Mouse (Mus musculus) frontal cortex, postnatal 10 days (tissue): ENCODE data around the gene Nkd1.

Experiments used
- DNase-seq, 2 experiments: peaks; one replicate each; pipeline ENCODE4 v3.0.0; 2022; ENCODE audit warnings: low spot score in 2 of 2, mixed read lengths in 1 of 2

Gene Nkd1

DNA sequence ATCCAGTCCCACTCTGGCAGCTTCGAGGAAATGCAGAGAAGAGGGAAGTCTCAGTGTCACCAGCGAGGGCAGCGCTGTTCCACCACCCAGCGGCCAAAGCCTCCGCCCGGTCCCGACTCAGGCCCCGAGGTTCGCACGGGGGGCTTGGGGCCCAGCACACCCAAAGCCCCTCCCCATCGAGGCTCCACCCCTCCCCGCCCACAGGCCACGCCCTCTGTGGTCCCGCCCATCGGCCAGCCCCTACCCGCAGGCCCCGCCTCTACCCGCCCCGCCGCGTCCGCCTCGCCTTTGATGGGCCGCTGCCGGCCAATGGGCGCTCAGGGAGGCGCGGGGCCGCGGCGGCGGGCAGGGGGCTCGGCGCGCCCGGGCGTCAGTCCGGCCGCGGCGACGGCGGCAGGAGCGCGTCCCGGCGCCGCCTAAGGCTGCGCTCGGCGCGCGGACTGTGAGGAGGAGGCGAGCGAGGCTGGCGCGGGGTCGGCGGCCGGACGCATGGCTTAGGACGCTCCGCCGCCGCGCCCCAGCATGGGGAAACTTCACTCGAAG, at the start of gene Nkd1:
Nkd1 (plus strand) TSS at position 370 of the 543 bp plus-strand sequence.
- DNase-seq: peak; percentile 65 to 85

- no peak for DNase-seq
Observed at GRCm38 (mm10) chr8:88481290-88481689, 39.9 kb upstream of the Nkd1 start.

DNA sequence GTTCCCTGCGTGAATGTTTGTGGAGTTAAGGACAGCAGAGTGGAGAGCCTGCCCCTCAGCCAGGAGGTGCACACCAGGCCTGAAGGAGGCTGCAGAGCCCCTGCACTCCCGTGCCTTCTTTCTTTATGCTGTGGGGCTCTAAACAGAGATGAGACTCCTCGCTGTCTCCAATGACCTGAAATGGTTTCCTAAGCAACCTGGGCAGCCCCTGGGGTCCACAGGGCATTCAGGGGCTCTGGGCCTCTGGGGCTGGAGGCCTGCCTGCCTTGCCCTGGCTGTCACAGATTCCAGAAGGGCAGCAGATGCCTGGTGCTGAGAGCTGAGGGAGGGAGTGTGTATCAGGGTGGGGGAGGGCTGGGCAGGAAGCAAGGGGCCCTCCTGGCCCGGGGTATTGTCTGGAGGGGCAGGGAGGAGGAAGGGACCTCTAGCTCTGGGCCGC, 32.7 kb upstream of the Nkd1 start:
- DNase-seq: no peak

GRCm38 (mm10) chr8:88494076-88494475, 27.1 kb upstream of the Nkd1 start:
- DNase-seq: no peak

DNA sequence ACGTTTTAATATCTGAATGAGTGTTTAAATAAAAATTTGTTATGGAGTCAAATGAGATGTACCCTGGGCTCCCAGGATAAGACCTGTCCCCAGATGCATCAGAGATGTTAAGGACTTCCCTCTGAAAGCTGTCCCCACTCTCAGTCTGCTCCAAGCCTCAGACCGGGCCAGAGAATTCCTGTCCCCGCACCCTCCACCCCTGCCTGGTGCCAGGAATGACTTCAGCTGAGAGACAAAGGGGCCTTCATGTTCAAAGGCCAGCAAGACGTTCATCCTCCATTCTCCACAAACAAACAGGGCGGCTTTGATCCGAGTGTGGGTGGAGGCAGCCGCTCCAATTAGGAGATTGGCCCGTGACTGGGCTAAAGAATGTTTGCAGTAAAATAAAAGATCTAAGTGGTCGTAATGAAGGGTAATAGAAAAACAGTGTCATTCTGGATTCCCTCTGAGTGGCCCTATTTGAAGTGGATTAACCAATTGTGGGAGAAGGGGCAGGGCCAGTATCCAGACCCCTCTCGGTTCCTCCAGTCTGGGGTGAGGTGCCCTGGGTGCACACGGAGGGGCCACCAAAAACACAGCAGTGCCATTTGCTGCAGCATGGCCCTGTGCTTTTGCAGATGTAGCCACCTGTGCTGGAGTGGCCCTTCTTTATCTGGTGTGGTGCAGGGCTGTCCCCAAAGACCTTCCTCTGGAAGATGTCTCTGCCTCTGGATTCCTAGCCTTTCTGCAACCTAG, 25.9 kb upstream of the Nkd1 start:
- DNase-seq: peak; percentile 42 to 46

DNA sequence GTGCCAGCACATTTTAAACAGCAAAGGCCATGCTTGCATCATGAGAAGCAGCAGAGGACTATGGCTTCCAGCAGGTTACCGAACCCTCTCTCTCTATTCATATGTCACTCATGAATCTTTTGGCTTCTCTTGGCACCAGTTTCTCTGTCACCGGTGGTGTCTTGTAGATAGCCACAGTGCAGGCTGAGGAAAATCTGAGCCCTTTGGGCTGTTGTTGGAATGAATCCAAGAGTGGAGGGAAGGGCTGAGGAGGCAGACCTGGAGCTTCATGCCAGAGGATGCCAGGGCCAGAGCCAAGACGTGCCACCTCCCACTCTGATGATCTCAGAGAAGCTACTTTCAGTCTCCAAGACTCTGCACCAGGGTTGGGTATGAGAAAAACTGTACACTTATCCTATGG, 19.0 kb upstream of the Nkd1 start:
- no peak for DNase-seq

- no peak for DNase-seq
Observed at GRCm38 (mm10) chr8:88506981-88507380, 14.2 kb upstream of the Nkd1 start.

GRCm38 (mm10) chr8:88511061-88511460, 10.1 kb upstream of the Nkd1 start:
- no peak for DNase-seq

DNA sequence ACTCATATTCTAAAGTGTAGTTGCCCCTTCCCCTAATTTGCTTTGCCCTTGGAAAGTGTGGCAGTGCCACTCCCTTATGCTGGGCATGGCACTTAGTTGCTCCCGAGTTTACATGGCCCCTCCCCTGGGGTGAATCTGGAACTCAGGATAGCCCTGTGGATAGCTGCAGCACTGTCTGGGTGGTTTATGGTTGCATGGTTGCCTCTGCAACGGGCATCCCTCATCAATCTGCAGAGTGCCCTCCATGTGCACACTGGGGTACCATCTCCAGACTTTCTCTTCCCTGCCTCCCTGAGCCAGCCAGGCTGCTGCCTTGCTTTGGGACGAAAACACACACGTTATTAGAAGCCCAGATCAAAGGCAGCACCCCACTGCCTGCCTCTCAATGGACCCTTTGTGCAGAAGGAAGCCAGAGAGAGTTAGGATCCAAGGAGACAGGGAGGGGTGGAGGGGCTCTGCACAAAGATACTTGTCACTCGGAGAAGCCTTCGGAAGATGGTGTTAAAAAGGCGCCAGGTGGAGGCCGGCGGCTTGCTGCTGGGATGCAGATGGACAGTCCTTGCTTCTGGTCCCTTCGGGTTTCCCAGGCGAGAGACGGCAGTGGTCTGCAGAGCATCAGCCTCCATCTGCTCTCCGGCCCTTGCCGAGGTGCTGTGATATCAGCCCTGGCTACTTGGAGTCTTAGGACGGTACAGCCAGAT, 8.9 kb upstream of the Nkd1 start:
- DNase-seq: peak; percentile 36 to 37

DNA sequence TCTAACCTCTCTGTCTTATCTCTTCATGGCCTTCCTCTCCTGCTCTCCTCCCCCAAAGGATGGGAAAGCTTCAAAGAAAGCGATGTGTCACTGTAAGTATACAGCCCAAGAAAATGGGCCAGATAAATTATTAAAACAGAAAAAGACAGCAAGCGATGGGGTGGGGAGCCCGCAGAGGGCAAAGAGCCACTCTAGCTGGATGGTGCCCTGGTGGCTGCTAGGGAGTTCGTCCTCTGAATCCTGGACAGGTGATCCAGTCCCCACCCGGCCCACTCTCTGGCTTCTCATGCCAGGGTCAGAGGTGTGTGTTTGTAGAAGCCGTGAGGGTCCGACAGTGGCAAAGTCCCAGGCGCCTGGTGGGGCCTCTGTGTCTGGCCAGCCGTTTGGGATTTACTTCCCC, 3.1 kb upstream of the Nkd1 start:
- DNase-seq: no peak

DNA sequence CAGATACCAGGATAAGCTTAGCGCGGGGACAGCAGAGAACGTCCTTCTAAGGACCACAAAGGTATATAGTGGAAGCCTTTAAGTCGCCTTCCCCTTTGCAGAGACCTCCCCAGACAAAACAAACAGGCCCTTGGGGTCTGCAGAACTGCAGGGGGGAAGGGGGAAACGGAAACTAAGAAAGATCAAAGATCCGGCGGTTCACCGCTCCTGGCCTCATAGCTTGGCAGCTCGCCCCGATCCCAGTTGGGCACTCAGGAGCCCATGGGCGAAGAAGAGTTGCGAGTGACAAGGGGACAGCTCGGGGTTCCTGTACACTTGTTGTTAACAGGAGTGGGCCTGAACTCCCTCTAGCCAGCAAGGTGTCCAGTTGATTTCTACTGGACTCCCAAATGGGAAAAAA, 773 bp upstream of the Nkd1 start:
- DNase-seq: no peak

GRCm38 (mm10) chr8:88521541-88522414, 624 bp downstream of the Nkd1 start:
- peak in 1 of 2 experiments; percentile 24 for DNase-seq

DNA sequence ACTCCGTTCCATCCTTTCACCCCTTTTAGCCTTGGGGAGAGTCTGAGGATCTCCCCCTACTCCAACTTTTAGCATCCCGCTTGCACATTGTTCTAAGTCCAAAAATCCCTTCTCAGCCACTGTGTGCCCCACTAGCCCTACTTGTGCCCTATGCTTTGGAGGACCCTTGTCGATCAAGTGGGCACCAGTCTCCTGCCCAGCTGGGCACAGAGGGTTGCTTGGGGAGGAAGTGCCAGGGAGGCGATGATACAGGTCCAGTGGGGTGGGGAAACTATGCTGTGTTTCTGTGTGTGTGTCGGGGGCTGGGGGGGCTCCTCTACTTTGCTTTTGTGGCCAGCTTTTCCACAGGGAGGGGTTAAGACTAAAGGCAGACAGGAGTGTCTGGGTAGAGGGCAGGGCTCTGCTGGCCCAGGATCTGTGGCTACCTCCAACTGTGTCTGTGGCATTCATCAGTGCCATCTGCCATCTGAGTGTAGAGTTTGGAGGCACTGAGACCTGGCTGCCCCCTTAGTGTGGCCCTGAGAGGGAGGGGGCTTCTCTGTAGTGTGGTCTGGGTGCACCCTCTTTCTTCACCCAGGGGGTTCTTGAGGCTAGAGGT, 1.4 kb downstream of the Nkd1 start:
- DNase-seq: no peak

DNA sequence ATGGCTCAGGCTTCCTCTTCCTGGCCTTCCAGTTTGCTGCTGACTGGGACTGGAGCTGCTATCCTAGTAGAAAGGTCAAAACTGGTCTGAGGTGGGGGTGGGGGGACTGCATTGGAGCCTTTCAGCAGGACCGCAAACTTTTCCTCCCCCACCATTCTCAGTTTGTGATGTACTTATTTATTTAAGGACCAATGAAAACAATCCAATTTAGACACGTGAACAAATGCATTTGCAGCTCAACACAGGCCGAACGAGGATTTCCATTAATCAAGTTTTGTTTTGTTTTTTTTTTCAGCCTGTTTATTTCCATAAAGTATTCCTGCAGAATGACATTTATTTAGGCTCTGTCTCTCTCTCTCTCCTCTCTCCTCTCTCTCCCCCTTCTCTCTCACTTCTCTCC, 2.5 kb downstream of the Nkd1 start:
- no peak for DNase-seq

- DNase-seq: no peak
Observed at GRCm38 (mm10) chr8:88524132-88524531, 3.0 kb downstream of the Nkd1 start.

DNA sequence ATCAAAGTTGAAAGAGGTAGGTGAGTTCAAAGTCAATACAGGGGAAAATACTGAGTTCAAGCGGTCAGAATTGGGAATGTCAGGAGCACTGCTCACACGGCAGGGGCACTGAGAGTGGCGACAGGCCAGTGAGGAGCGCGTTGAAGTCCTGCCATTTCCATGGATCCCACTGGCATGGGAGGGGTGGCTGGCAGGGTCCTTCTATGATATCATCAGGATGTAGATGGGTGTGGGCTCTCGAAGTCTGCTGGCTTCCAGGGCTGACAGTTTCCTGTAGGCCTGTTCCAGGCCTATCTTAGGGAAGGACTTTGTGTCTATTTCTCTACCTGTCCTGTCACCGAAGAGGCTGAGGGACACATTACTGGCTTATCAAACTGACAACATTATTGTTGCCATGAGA, 3.7 kb downstream of the Nkd1 start:
- no peak for DNase-seq

DNA sequence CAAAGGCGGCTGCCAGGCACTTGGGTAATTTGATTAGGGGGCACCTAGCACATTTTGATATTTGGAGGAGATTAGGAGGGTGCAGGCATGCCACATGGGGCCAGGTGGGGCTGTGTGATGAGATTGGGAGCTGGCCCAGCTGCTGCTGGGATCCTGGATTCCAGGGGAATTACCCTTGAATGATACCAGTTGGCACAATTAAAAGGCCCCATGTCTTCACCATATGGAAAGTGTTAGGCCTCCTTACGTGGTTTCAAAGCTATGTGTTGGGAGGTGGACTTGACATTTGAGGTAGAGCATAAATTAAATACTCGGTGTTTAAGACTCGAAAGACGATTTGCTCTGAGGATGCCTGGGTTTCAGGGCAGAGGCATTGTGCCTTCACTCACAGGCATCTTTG, 5.1 kb downstream of the Nkd1 start:
- DNase-seq: no peak

GRCm38 (mm10) chr8:88528186-88528585, 7.0 kb downstream of the Nkd1 start:
- DNase-seq: no peak

DNA sequence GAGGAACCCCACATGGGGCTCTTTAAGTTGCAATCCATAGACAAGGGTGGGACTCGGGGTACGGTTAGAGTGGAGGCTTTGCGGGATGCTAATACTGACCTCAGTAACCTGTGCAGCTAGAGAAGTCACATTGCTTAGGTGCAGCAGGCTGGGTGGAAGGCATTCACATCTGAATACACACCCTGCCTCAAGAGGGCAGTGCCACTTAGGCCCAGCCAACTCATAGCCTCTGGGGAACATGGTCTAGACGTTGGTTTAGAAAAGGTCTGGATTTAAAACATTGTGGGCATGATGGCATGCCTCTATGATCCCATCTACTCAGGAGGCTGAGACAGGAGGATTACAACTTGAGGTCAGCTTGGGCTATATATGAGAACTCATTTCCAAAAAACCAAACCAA, 8.6 kb downstream of the Nkd1 start:
- DNase-seq: no peak

GRCm38 (mm10) chr8:88537081-88537480, 15.9 kb downstream of the Nkd1 start:
- no peak for DNase-seq
